In the genomic region with DNA sequence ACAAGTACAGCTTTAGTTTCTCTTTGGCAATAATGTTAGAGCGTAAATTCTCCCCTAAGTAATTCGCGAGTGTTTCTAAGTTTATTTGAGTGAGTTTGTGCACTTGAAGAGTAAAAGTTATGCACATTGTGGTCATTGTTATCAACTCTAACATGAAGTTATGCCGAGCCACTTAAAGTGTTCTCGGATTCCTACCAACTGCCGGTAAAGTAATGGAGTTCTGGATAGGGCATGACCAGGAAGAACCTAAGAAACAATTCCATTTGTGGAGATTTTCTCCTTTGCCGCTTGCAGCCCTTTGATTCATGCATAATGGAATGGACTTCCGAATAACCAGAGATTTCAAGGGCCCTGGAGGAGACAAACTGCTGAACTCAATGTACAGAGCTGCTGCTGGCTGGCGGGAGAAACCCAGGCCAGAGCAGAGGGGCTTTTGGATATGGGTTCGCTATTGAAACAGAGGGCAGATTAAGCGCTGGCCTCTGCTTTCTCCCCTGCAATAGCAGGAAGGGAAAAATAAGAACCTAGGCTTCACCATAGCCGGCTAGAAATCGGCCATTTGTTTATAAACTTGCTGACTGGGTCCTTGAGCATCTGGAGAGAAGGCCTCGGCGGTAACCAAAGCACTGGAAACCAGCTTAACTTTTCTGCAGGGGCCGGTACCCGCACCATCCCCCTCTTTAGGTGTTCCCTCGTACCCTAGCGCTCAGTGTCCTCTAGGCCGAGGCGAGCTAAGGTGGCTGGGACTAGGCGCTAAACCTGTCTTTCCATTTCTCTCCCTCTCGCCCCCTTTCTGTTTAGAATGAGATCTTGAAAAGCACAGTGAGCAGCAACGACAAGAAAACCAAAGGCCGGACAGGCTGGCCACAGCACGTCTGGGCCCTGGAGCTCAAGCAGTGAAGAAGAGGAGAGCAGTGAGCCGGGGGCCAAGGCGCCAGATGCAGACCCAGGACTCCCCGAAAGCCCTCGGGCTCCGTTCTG, we compare ENCODE assay signal across 11 mouse cellular contexts. TPM values are rescaled to one million over a fixed set of nuclear protein-coding genes. Genes with fewer than 3 reads are reported as not detected.
DNase-seq lines count a peak whose midpoint lies in the region; ATAC-seq and TF ChIP-seq lines count a peak whose summit lies in the region.
"Had no signal": no experiment of that assay in that cellular context is flagged by ENCODE, and none has a peak within 500 bp of the region (broad histone marks: within the 10 kb centered on the region; RNA-seq: fewer than 3 reads in every experiment).

No protein-coding gene starts in this region.

- H3K4me3 ChIP-seq in gastrocnemius, adult 2 months: peak overlapping the region; percentile 73
- H3K4me3 ChIP-seq in limb, embryonic 14.5 days (replicated peaks; ENCODE audit: low read length): peak overlapping the region; percentile 81

- no peak overlapping the region for H3K27ac ChIP-seq in gastrocnemius, adult 2 months
- peak overlapping the region; percentile 93 for H3K27ac ChIP-seq in limb, embryonic 14.5 days (replicated peaks; ENCODE audit: low read depth, low read length)
- H3K27ac ChIP-seq: macrophage had no signal

- TF ChIP-seq POLR2A in limb, embryonic 14.5 days (IDR thresholded peaks at IDR 0.05; ENCODE audit: borderline replicate concordance, extremely low read depth, insufficient read depth, insufficient read length): no peak

- TF ChIP-seq CTCF in gastrocnemius, adult 2 months (IDR thresholded peaks at IDR 0.05): no peak

- H3K9me3 ChIP-seq in limb, embryonic 14.5 days (ENCODE audit: control insufficient read depth, low read length): no peaks in the 10 kb centered on the region

- 2% methylated on average over 31 of the region's 31 CpGs for WGBS in limb, embryonic 14.5 days

- no peak for DNase-seq in gastrocnemius, adult 2 months
- no peak for DNase-seq in gastrocnemius, postnatal 25 days
- DNase-seq in retina, embryonic 14.5 days (ENCODE audit: low spot score): peak; percentile 43
- no peak for DNase-seq in retina, postnatal 1 day
- no peak for DNase-seq in limb, embryonic 14.5 days (ENCODE audit: low spot score)
- no peak for DNase-seq in layer of hippocampus, postnatal 25 days (ENCODE audit: extremely low spot score in 1 of 2, low spot score in 1 of 2)
- DNase-seq in spleen, postnatal 36 days (ENCODE audit: low spot score in 2 of 2): no peak
- DNase-seq: cerebellum, adult 11-12 months had no signal

- peak overlapping the region; percentile 72 for H3K4me2 ChIP-seq in limb, embryonic 14.5 days (replicated peaks; ENCODE audit: low read depth, low read length, severe bottlenecking)

- H3K36me3 ChIP-seq in limb, embryonic 14.5 days (ENCODE audit: control insufficient read depth, insufficient read depth, low read length): peaks cover 5% of the 10 kb centered on the region; the same call in 1 of the 2 replicates

- H3K27me3 ChIP-seq in limb, embryonic 14.5 days (ENCODE audit: control insufficient read depth, insufficient read depth, low read length): peaks cover 13% of the 10 kb centered on the region; the same call in 1 of the 2 replicates

- peak overlapping the region; percentile 98 for H3K9ac ChIP-seq in limb, embryonic 14.5 days (ENCODE audit: low read depth, low read length, severe bottlenecking)

- no peak for ATAC-seq in limb, embryonic 14.5 days (ENCODE audit: low FRiP score, low read depth)
- ATAC-seq in megakaryocyte progenitor cell, adult 5-6 weeks (replicated peaks; ENCODE audit: poor library complexity): no peak
- ATAC-seq: inflammation-experienced regulatory T-cells, adult 6 months had no signal

- intact Hi-C loops in gastrocnemius, adult 2 months (cut with DNase I): no loop called here

- peaks cover 25% of the 10 kb centered on the region for H3K4me1 ChIP-seq in limb, embryonic 14.5 days (ENCODE audit: control insufficient read depth, insufficient read depth, low read length)

RNA-seq across cellular contexts. Expression of a gene that starts 2.5 kb away (rescaled TPM):
- under 1 TPM in 1 of 2 experiments, not detected in 1; 0.08 TPM for total RNA-seq in gastrocnemius, adult 2 months (2021)
- under 1 TPM in 1 of 2 experiments, not detected in 1; 0.21 TPM for total RNA-seq in gastrocnemius, postnatal 25 days (2021)
- 33.4 and 36.2 TPM in 2 replicates for polyA plus RNA-seq in limb, embryonic 14.5 days (2012; rRNA removed)
- 9.8 and 13.5 TPM in 2 replicates for polyA plus RNA-seq in limb, embryonic 14.5 days (2014; fragmentation: Nextera tagmentation; extraction: Ambion mirVana)
- not detected for total RNA-seq in layer of hippocampus, postnatal 25 days (2021)
- total RNA-seq in megakaryocyte progenitor cell, adult 5-6 weeks (2015): not detected in 2 replicates
- not detected in 2 replicates for total RNA-seq in megakaryocyte progenitor cell, adult 5-6 weeks (2017)
- polyA plus RNA-seq: inflammation-experienced regulatory T-cells, adult 6 months; macrophage had no signal
